Mouse (Mus musculus) intestine, embryonic 16.5 days (tissue): Measurements from ENCODE around the gene Otop1. TPM values are rescaled to one million over a fixed set of nuclear protein-coding genes. Genes with fewer than 3 reads are reported as not detected.

Experiments
- ATAC-seq: fragments of 200-750 bp; cut with Nextera tagmentation; 2 replicates; pipeline ENCODE4 v1.8.0; 2017; ENCODE audit warnings: moderate TSS enrichment, moderate library complexity
- H3K27ac ChIP-seq: fragments of 300-500 bp; sonication (generic); 2 replicates; pipeline ENCODE4 v1.5.1; 2014; ENCODE audit warnings: mild to moderate bottlenecking, low read length
- H3K27me3 ChIP-seq: fragments of 300-500 bp; sonication (generic); replicated peaks from 2 replicates; pipeline ENCODE4 v1.6.1; 2014; ENCODE audit warnings: low read length, control low read depth, mixed read lengths; ENCODE audit not compliant: control insufficient read depth, insufficient read depth
- H3K36me3 ChIP-seq: fragments of 300-500 bp; sonication (generic); 2 replicates; pipeline ENCODE4 v1.6.1; 2014; ENCODE audit warnings: low read length, control low read depth; ENCODE audit not compliant: control insufficient read depth, insufficient read depth
- H3K4me1 ChIP-seq: fragments of 300-500 bp; sonication (generic); 2 replicates; pipeline ENCODE4 v1.6.1; 2014; ENCODE audit warnings: low read length, control low read depth, mixed read lengths; ENCODE audit not compliant: control insufficient read depth, insufficient read depth
- H3K4me2 ChIP-seq: fragments of 300-500 bp; sonication (generic); 2 replicates; pipeline ENCODE4 v1.6.1; 2014; ENCODE audit warnings: low read depth, low read length, control low read depth
- H3K4me3 ChIP-seq: fragments of 300-500 bp; sonication (generic); 2 replicates; pipeline ENCODE4 v1.5.1; 2014; ENCODE audit warnings: mild to moderate bottlenecking, low read length
- H3K9ac ChIP-seq: fragments of 300-500 bp; sonication (generic); 2 replicates; pipeline ENCODE4 v1.6.1; 2014; ENCODE audit warnings: low read depth, low read length
- H3K9me3 ChIP-seq: fragments of 300-500 bp; sonication (generic); 2 replicates; pipeline ENCODE4 v1.6.1; 2016; ENCODE audit warnings: low read length, control low read depth; ENCODE audit not compliant: control insufficient read depth
- WGBS: fragments of 180-500 bp; shearing (Covaris S2); extraction: QIAGEN DNeasy Blood & Tissue Kit; methylation state at CpG from one replicate; pipeline ENCODE4 v1.1.7; 2014; 5-methylcytosine and 5-hydroxymethylcytosine counted together
- polyA plus RNA-seq: library from polyadenylated mRNA; unstranded; fragments of >200 nt; fragmentation: Nextera tagmentation; extraction: Ambion mirVana; gene quantifications from 2 replicates; pipeline ENCODE4 v1.2.1, GENCODE M21; 2015

Otop1 gene
- polyA plus RNA-seq, 1 experiment from 2014 or later: not detected

GRCm38 (mm10) chr5:38277936-38278600 lies 2.3 kb downstream of the Otop1 start:
- 17% methylated on average over 12 of the region's 12 CpGs for WGBS
- ATAC-seq: no peak
- Histone ChIP-seq H3K9ac (no peak overlapping the region), H3K4me2 (no peak overlapping the region), H3K4me1 (peaks cover 7% of the 10 kb centered on the region), H3K27me3 (peaks cover 48% of the 10 kb centered on the region), H3K36me3 (no peaks in the 10 kb centered on the region), H3K4me3 (no peak overlapping the region; the same call in 1 of the 2 replicates), H3K27ac (no peak overlapping the region), H3K9me3 (no peaks in the 10 kb centered on the region)

DNA sequence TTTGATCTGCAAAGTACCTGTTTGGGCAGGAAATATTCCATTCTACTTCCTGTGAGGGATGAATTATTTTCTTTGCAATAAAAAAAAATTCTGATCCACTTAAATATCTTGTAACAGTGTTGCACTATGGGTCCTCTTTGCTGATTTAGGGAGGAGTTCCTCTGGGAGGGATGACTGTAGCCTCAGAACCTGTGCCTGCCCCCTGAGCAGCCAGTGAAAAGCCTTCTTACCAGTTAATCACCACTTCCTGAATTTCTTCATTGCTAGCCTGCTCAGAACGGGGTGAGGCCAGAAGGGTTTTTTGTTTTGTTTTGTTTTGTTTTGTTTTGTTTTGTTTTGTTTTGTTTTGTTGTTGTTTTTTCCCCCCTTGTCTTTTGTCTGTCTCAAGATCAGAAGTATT lies 4.3 kb downstream of the Otop1 start:
- Histone ChIP-seq H3K4me3 (no peak overlapping the region), H3K36me3 (no peaks in the 10 kb centered on the region), H3K4me1 (peaks cover 7% of the 10 kb centered on the region), H3K4me2 (no peak overlapping the region), H3K27me3 (peaks cover 39% of the 10 kb centered on the region), H3K9me3 (no peaks in the 10 kb centered on the region), H3K27ac (no peak overlapping the region), H3K9ac (no peak overlapping the region)
- WGBS: 33% methylated on average over 1 of the region's 1 CpGs
- ATAC-seq: no peak

- no peak for ATAC-seq
- H3K9me3 ChIP-seq: no peaks in the 10 kb centered on the region
- WGBS: 64% methylated on average over 9 of the region's 9 CpGs
- no peaks in the 10 kb centered on the region for H3K27me3 ChIP-seq
- no peak overlapping the region for H3K4me3 ChIP-seq
- no peaks in the 10 kb centered on the region for H3K36me3 ChIP-seq
- H3K27ac ChIP-seq: no peak overlapping the region
- H3K4me2 ChIP-seq: no peak overlapping the region
- H3K4me1 ChIP-seq: no peaks in the 10 kb centered on the region
- no peak overlapping the region for H3K9ac ChIP-seq
These were observed 10.0 kb downstream of the Otop1 start for GRCm38 (mm10) chr5:38285724-38286123.

- Histone ChIP-seq H3K9ac (no peak overlapping the region), H3K4me2 (no peak overlapping the region), H3K9me3 (no peaks in the 10 kb centered on the region), H3K36me3 (no peaks in the 10 kb centered on the region), H3K27me3 (no peaks in the 10 kb centered on the region), H3K4me3 (no peak overlapping the region), H3K4me1 (no peaks in the 10 kb centered on the region), H3K27ac (no peak overlapping the region)
- WGBS: 83% methylated on average over 3 of the region's 3 CpGs
- no peak for ATAC-seq
These were observed 12.7 kb downstream of the Otop1 start for GRCm38 (mm10) chr5:38288476-38288875.

DNA sequence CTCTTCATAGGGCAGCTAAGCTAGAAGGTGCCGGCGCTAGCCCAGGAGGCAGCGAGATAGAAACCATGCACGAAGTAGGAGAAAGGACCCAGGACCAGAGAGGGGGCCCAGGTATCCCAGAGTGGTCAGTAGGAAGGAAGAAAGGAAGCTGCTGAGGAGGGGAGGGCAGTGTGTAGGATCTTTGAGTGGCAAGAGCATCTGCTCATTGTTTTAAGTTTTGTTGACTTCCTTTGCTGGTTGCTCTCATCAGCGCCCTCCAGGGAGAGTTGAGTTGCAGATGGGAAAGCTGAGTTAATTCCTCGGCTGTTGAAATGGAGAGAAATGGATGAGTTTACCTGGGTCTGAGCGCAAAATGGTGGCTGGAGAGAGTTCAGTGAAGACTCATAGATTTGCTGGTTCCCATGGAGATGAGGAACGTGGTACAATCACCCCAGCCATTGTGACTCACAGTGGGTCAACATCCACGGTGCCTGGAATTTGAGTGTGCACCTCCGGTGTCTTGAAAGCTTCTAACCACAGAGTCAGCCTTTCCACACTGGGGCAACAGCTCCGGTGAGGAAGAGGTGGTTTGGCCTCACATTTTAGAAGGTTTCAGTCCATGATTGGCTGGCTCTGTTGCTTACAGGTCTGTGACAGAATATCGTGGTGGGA lies 26.1 kb downstream of the Otop1 start:
- ATAC-seq: no peak
- Histone ChIP-seq H3K36me3 (no peaks in the 10 kb centered on the region), H3K27me3 (no peaks in the 10 kb centered on the region), H3K4me1 (no peaks in the 10 kb centered on the region), H3K4me2 (no peak overlapping the region), H3K9me3 (no peaks in the 10 kb centered on the region), H3K4me3 (no peak overlapping the region), H3K9ac (no peak overlapping the region), H3K27ac (no peak overlapping the region)
- WGBS: 87% methylated on average over 12 of the region's 12 CpGs

- H3K27ac ChIP-seq: no peak overlapping the region
- no peaks in the 10 kb centered on the region for H3K9me3 ChIP-seq
- 38% methylated on average over 12 of the region's 12 CpGs for WGBS
- no peak overlapping the region for H3K4me2 ChIP-seq
- H3K27me3 ChIP-seq: no peaks in the 10 kb centered on the region
- no peak for ATAC-seq
- no peaks in the 10 kb centered on the region for H3K36me3 ChIP-seq
- no peak overlapping the region for H3K4me3 ChIP-seq
- no peak overlapping the region for H3K9ac ChIP-seq
- no peaks in the 10 kb centered on the region for H3K4me1 ChIP-seq
These were observed 26.9 kb downstream of the Otop1 start for GRCm38 (mm10) chr5:38302651-38303050.

DNA sequence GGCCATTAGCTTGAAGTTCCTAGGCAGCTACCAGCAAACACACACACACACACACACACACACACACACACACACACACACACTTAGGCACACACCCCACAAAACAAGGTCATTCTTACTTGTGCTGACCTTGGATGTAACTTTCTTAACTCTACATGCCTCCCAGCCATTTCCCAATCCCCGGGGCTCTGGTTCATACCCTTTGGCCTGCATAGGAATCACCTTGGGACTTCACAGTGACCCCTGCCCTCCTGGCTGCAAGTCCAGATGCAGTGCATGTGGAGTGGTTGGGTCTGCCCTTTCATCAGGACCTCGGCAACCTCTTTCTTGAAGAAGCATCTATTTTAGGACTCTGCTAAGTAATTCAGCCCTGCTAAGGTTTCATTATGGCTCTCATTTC lies 29.5 kb downstream of the Otop1 start:
- H3K27me3 ChIP-seq: no peaks in the 10 kb centered on the region
- H3K4me2 ChIP-seq: no peak overlapping the region
- H3K36me3 ChIP-seq: no peaks in the 10 kb centered on the region
- 72% methylated on average over 2 of the region's 2 CpGs for WGBS
- H3K4me3 ChIP-seq: no peak overlapping the region
- H3K27ac ChIP-seq: no peak overlapping the region
- no peaks in the 10 kb centered on the region for H3K9me3 ChIP-seq
- no peaks in the 10 kb centered on the region for H3K4me1 ChIP-seq
- no peak overlapping the region for H3K9ac ChIP-seq
- no peak for ATAC-seq

- Histone ChIP-seq H3K27ac (no peak overlapping the region), H3K9ac (no peak overlapping the region), H3K4me3 (peak overlapping the region; percentile 41), H3K4me1 (no peaks in the 10 kb centered on the region), H3K4me2 (peak overlapping the region; percentile 61), H3K9me3 (no peaks in the 10 kb centered on the region), H3K27me3 (no peaks in the 10 kb centered on the region), H3K36me3 (no peaks in the 10 kb centered on the region)
- 10% methylated on average over 26 of the region's 26 CpGs for WGBS
- ATAC-seq: peak; percentile 92
These were observed 31.7 kb downstream of the Otop1 start for GRCm38 (mm10) chr5:38307255-38308101.

GRCm38 (mm10) chr5:38308873-38309272 lies 33.1 kb downstream of the Otop1 start:
- H3K4me2 ChIP-seq: no peak overlapping the region
- no peaks in the 10 kb centered on the region for H3K4me1 ChIP-seq
- H3K36me3 ChIP-seq: no peaks in the 10 kb centered on the region
- peak; percentile 61 for ATAC-seq
- H3K27ac ChIP-seq: no peak overlapping the region
- WGBS: 54% methylated on average over 5 of the region's 5 CpGs
- H3K27me3 ChIP-seq: no peaks in the 10 kb centered on the region
- no peak overlapping the region for H3K4me3 ChIP-seq
- H3K9me3 ChIP-seq: no peaks in the 10 kb centered on the region
- no peak overlapping the region for H3K9ac ChIP-seq
